Mouse (Mus musculus) ES-E14 (cell line): ENCODE measurements at regions not wholly inside any gene's neighbourhood (a gene's known extent, or its start where the extent isn't known, plus 50 kb on each side); places are given as distances from the start of the nearest gene placed in this dataset.

Experiments used
- DNase-seq: peaks from one replicate; pipeline ENCODE4 v3.0.0-alpha.2; 2013; ENCODE audit warnings: low read depth, low spot score
- H3K27ac ChIP-seq: 2 replicates; pipeline ENCODE4 v1.5.1; 2012; ENCODE audit warnings: low read depth, mild to moderate bottlenecking, low read length, moderate library complexity, mixed read lengths; ENCODE audit not compliant: poor library complexity, insufficient read depth, severe bottlenecking
- H3K36me3 ChIP-seq: 2 replicates; pipeline ENCODE4 v1.6.1; 2012; ENCODE audit warnings: mild to moderate bottlenecking, low read length, moderate library complexity, mixed read lengths; ENCODE audit not compliant: control insufficient read depth, poor library complexity, insufficient read depth, severe bottlenecking
- H3K4me1 ChIP-seq, 2 experiments: fragments of 150-350 bp in 1 of 2; sonication (generic) in 1 of 2; 2 replicates each; pipeline ENCODE4 v1.6.1; 2012; ENCODE audit warnings: low read length in 2 of 2, mild to moderate bottlenecking in 1 of 2, mixed read lengths in 1 of 2; ENCODE audit not compliant: control insufficient read depth in 2 of 2, insufficient read depth in 2 of 2, poor library complexity in 1 of 2
- H3K4me3 ChIP-seq, 2 experiments: fragments of 150-350 bp in 1 of 2; sonication (generic) in 1 of 2; 2 replicates each; pipeline ENCODE4 v1.5.1; 2012; ENCODE audit warnings: low read length in 2 of 2, low read depth in 1 of 2, mild to moderate bottlenecking in 1 of 2, mixed read lengths in 1 of 2; ENCODE audit not compliant: insufficient read depth in 1 of 2, poor library complexity in 1 of 2, severe bottlenecking in 1 of 2
- H3K9ac ChIP-seq: 2 replicates; pipeline ENCODE4 v1.6.1; 2012; ENCODE audit warnings: low read depth, mild to moderate bottlenecking, low read length, mixed read lengths; ENCODE audit not compliant: poor library complexity, insufficient read depth, severe bottlenecking
- H3K9me3 ChIP-seq: fragments of 150-350 bp; sonication (generic); 2 replicates; pipeline ENCODE4 v1.6.1; 2012; ENCODE audit warnings: low read depth, mild to moderate bottlenecking, low read length; ENCODE audit not compliant: control insufficient read depth, insufficient read depth
- CHD2 ChIP-seq: IDR thresholded peaks from 2 replicates; pipeline ENCODE4 v1.6.1; 2014; ENCODE audit warnings: mild to moderate bottlenecking, low read depth, low read length, inconsistent platforms
- HCFC1 ChIP-seq: IDR thresholded peaks from 2 replicates; pipeline ENCODE4 v1.6.1; 2012; ENCODE audit warnings: low read length, inconsistent platforms, borderline replicate concordance; ENCODE audit not compliant: insufficient read depth
- MAFK ChIP-seq: IDR thresholded peaks from 2 replicates; pipeline ENCODE4 v1.6.1; 2014; ENCODE audit warnings: mild to moderate bottlenecking, low read depth, low read length, inconsistent platforms; ENCODE audit not compliant: insufficient read depth
- ZC3H11A ChIP-seq: IDR thresholded peaks from 2 replicates; pipeline ENCODE4 v1.6.1; 2012; ENCODE audit warnings: low read depth, mild to moderate bottlenecking, inconsistent platforms, low read length, borderline replicate concordance
- ZNF384 ChIP-seq: IDR thresholded peaks from 2 replicates; pipeline ENCODE4 v1.6.1; 2012; ENCODE audit warnings: low read depth, low read length, inconsistent platforms
- in situ Hi-C, 2 experiments: fragments of 600-800 bp; cut with MboI; formaldehyde crosslinking; loops; one replicate each; pipeline ENCODE4 v1.15.1; 2025; ENCODE audit warnings: low sequenced_read_pairs in 2 of 2, inconsistent platforms in 1 of 2; ENCODE audit not compliant: unreplicated experiment in 2 of 2

GRCm38 (mm10) chr17:63794352-63794751 lies 68.5 kb upstream of the Fer start:
- TF ChIP-seq MAFK (no peak), CHD2 (no peak), ZNF384 (no peak), HCFC1 (no peak)
- in situ Hi-C loops = loop anchor here in 1 of 2 experiments (25.0 kb wide), 1 partner anchor 232 kb away; no protein-coding TSS in a partner anchor
- no peak overlapping the region for H3K27ac ChIP-seq
- H3K36me3 ChIP-seq = no peaks in the 10 kb centered on the region
- no peaks in the 10 kb centered on the region for H3K4me1 ChIP-seq
- H3K9ac ChIP-seq = no peak overlapping the region
- H3K4me3 ChIP-seq = no peak overlapping the region
- no peaks in the 10 kb centered on the region for H3K9me3 ChIP-seq
- DNase-seq = no peak

GRCm38 (mm10) chr17:63798381-63798780 lies 64.5 kb upstream of the Fer start:
- no peaks in the 10 kb centered on the region for H3K4me1 ChIP-seq
- H3K27ac ChIP-seq = no peak overlapping the region
- no peaks in the 10 kb centered on the region for H3K36me3 ChIP-seq
- DNase-seq = no peak
- in situ Hi-C loops = loop anchor here in 1 of 2 experiments (25.0 kb wide), 1 partner anchor 236 kb away; no protein-coding TSS in a partner anchor
- no peak overlapping the region for H3K4me3 ChIP-seq
- H3K9me3 ChIP-seq = no peaks in the 10 kb centered on the region
- no peak overlapping the region for H3K9ac ChIP-seq
- no peak for TF ChIP-seq ZC3H11A
- no peak for TF ChIP-seq HCFC1
- no peak for TF ChIP-seq ZNF384
- no peak for TF ChIP-seq CHD2
- no peak for TF ChIP-seq MAFK

- TF ChIP-seq CHD2 = no peak
- no peak for TF ChIP-seq ZC3H11A
- no peak for TF ChIP-seq ZNF384
- no peak for TF ChIP-seq HCFC1
- TF ChIP-seq MAFK = no peak
- DNase-seq = no peak
- Histone ChIP-seq H3K9ac (no peak overlapping the region), H3K9me3 (no peaks in the 10 kb centered on the region), H3K4me1 (no peaks in the 10 kb centered on the region), H3K27ac (no peak overlapping the region), H3K36me3 (no peaks in the 10 kb centered on the region), H3K4me3 (no peak overlapping the region)
- in situ Hi-C loops = loop anchor here in 1 of 2 experiments (25.0 kb wide), 1 partner anchor 237 kb away; no protein-coding TSS in a partner anchor
Measured at GRCm38 (mm10) chr17:63798961-63799531, 63.8 kb upstream of the Fer start.

GRCm38 (mm10) chr17:63801411-63801810 lies 61.5 kb upstream of the Fer start:
- in situ Hi-C loops = no loop called here
- Histone ChIP-seq H3K36me3 (no peaks in the 10 kb centered on the region), H3K9ac (no peak overlapping the region), H3K4me1 (no peaks in the 10 kb centered on the region), H3K9me3 (no peaks in the 10 kb centered on the region), H3K4me3 (peak overlapping the region in 1 of 2 experiments; percentile 16; a peak in 1 of 4 replicates), H3K27ac (no peak overlapping the region)
- no peak for DNase-seq
- TF ChIP-seq HCFC1 (no peak), ZNF384 (no peak), MAFK (no peak), CHD2 (no peak)

- TF ChIP-seq CHD2 (no peak), ZC3H11A (no peak), HCFC1 (no peak), MAFK (no peak), ZNF384 (no peak)
- in situ Hi-C loops = no loop called here
- Histone ChIP-seq H3K36me3 (no peaks in the 10 kb centered on the region), H3K4me1 (no peaks in the 10 kb centered on the region), H3K4me3 (no peak overlapping the region), H3K9me3 (no peaks in the 10 kb centered on the region), H3K27ac (no peak overlapping the region), H3K9ac (no peak overlapping the region)
- no peak for DNase-seq
Measured at GRCm38 (mm10) chr17:63802846-63803245, 60.0 kb upstream of the Fer start.
